Mouse (Mus musculus): ENCODE data around the gene Dlg2.

GRCm38 (mm10) chr7:91785445-91785844 lies 1309.0 kb downstream of the Dlg2 start:
- TF ChIP-seq POLR2A (IDR thresholded peaks at IDR 0.05; ENCODE audit: insufficient read depth, low read depth, low read length) (no peak), CTCF (IDR thresholded peaks at IDR 0.05) (no peak)
